Comparison of ENCODE assay signal across 16 mouse cellular contexts in the genomic region with DNA sequence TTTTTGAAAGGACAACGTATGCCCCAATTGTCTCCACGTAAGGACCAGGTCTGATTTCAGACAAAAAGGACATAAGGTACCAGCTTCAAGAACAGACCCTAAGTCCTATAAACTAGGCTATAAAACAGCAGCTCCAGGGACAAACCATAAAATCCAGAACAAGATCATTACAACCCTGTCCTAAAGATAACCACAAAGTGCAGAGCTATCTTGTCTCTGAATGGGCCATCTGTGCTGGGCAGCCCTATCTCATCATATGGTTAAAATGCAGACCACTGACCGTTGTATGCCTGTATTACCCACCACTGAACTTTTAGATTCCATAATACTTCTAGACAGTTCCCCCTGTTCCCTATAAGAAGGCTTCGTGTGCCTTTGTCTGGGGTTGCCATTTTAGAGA.
"Had no signal": no experiment of that assay in that cellular context is flagged by ENCODE, and none has a peak within 500 bp of the region (broad histone marks: within the 10 kb centered on the region; RNA-seq: fewer than 3 reads in every experiment).

No protein-coding gene starts in this region.

- H3K4me3 ChIP-seq: lung, embryonic 15.5 days; midbrain, embryonic 12.5 days; midbrain, embryonic 15.5 days; neural tube, embryonic 12.5 days; stomach, embryonic 15.5 days had no signal

- H3K4me1 ChIP-seq: lung, embryonic 15.5 days; midbrain, embryonic 12.5 days; midbrain, embryonic 15.5 days; neural tube, embryonic 12.5 days; stomach, embryonic 15.5 days had no signal

- H3K27me3 ChIP-seq: lung, embryonic 15.5 days; midbrain, embryonic 12.5 days; midbrain, embryonic 15.5 days; neural tube, embryonic 12.5 days; stomach, embryonic 15.5 days had no signal

- H3K4me2 ChIP-seq: lung, embryonic 15.5 days; midbrain, embryonic 12.5 days; midbrain, embryonic 15.5 days; neural tube, embryonic 12.5 days; stomach, embryonic 15.5 days had no signal

- H3K36me3 ChIP-seq: lung, embryonic 15.5 days; midbrain, embryonic 12.5 days; midbrain, embryonic 15.5 days; neural tube, embryonic 12.5 days; stomach, embryonic 15.5 days had no signal

- H3K9ac ChIP-seq: liver, embryonic 14.5 days; lung, embryonic 15.5 days; midbrain, embryonic 12.5 days; midbrain, embryonic 15.5 days; neural tube, embryonic 12.5 days; stomach, embryonic 15.5 days had no signal

- H3K9me3 ChIP-seq: lung, embryonic 15.5 days; midbrain, embryonic 12.5 days; midbrain, embryonic 15.5 days; neural tube, embryonic 12.5 days; stomach, embryonic 15.5 days had no signal

- ATAC-seq: lung, postnatal 0 days; midbrain, embryonic 15.5 days had no signal

- H3K27ac ChIP-seq: liver, embryonic 14.5 days; lung, embryonic 15.5 days; macrophage; midbrain, embryonic 12.5 days; midbrain, embryonic 15.5 days; neural tube, embryonic 12.5 days; stomach, embryonic 15.5 days; stomach, postnatal 0 days had no signal

- DNase-seq: lung, adult 2 months; lung, postnatal 14 days; lung, postnatal 36 days; right cerebral cortex, postnatal 14 days; thymus, adult 2 months; thymus, postnatal 25 days; thymus, postnatal 4 days had no signal
